Mouse (Mus musculus) kidney, adult 2 months (tissue): ENCODE data around the gene Ywhah. TPM values are rescaled to one million over a fixed set of nuclear protein-coding genes. Genes with fewer than 3 reads are reported as not detected.

Source experiments
- DNase-seq: peaks from one replicate; pipeline ENCODE4 v3.0.0; 2021
- H3K27ac ChIP-seq: fragments of 200-500 bp; 2 replicates; pipeline ENCODE4 v1.5.1; 2012; ENCODE audit warnings: low read depth, low read length, control low read depth, inconsistent platforms; ENCODE audit not compliant: insufficient read depth
- H3K27me3 ChIP-seq: fragments of 200-500 bp; replicated peaks from 2 replicates; pipeline ENCODE4 v1.6.1; 2012; ENCODE audit warnings: mild to moderate bottlenecking, moderate library complexity, low read length, inconsistent platforms; ENCODE audit not compliant: control insufficient read depth, insufficient read depth
- H3K36me3 ChIP-seq: fragments of 200-500 bp; 2 replicates; pipeline ENCODE4 v1.6.1; 2012; ENCODE audit warnings: mild to moderate bottlenecking, moderate library complexity, low read length, inconsistent platforms; ENCODE audit not compliant: control insufficient read depth, insufficient read depth
- H3K4me1 ChIP-seq: fragments of 200-500 bp; 2 replicates; pipeline ENCODE4 v1.6.1; 2011; ENCODE audit warnings: low read length; ENCODE audit not compliant: control insufficient read depth, insufficient read depth
- H3K4me3 ChIP-seq: fragments of 200-500 bp; 2 replicates; pipeline ENCODE4 v1.5.1; 2011; ENCODE audit warnings: mild to moderate bottlenecking, low read depth, low read length, control low read depth; ENCODE audit not compliant: insufficient read depth
- CTCF ChIP-seq: fragments of 200-500 bp; conservative IDR thresholded peaks from 2 replicates; pipeline ENCODE4 v1.5.1; 2011; ENCODE audit warnings: low read depth, mild to moderate bottlenecking, control low read depth, low read length, moderate library complexity, mixed read lengths; ENCODE audit not compliant: insufficient read depth, insufficient read length
- POLR2A ChIP-seq: fragments of 200-500 bp; IDR thresholded peaks from one replicate; pipeline ENCODE4 v1.6.1; 2011; ENCODE audit warnings: low read depth, low read length, control low read depth
- WGBS: fragments of 180-500 bp; shearing (Covaris S2); methylation state at CpG from one replicate; pipeline ENCODE4 v1.1.7; 2018; 5-methylcytosine and 5-hydroxymethylcytosine counted together
- polyA plus RNA-seq: library from polyadenylated mRNA; depleted of rRNA; stranded (reverse); fragments of >200 nt; gene quantifications from 2 replicates; pipeline ENCODE4 v1.2.3, GENCODE M21; 2012; rRNA removed

The Ywhah gene
- 71.8 and 90.6 TPM in 2 replicates for polyA plus RNA-seq

GRCm38 (mm10) chr5:33018561-33019425 is at the start of gene Ywhah:
Gene Ywhah, plus strand, starts transcription at chr5:33018816.
- H3K36me3 ChIP-seq, result no peaks in the 10 kb centered on the region; the same call in 1 of the 2 replicates
- DNase-seq, result peak; percentile 98
- TF ChIP-seq CTCF (0 out of 2 replicates have a peak, but pooled peaks have one; percentile 11), POLR2A (peak; percentile 31)
- WGBS, result under 1% methylated on average over 114 of the region's 121 CpGs
- H3K4me3 ChIP-seq, result peak within 1 kb of the TSS; percentile 67
- peak within 1 kb of the TSS; percentile 88 for H3K27ac ChIP-seq
- H3K4me1 ChIP-seq, result peaks cover 9% of the 10 kb centered on the region; the same call in 1 of the 2 replicates
- no peaks in the 10 kb centered on the region for H3K27me3 ChIP-seq

GRCm38 (mm10) chr5:32976541-32976940 is 42.1 kb upstream of the Ywhah start:
- WGBS, result 83% methylated on average over 4 of the region's 4 CpGs
- no peak overlapping the region for H3K4me3 ChIP-seq
- no peaks in the 10 kb centered on the region for H3K27me3 ChIP-seq
- no peaks in the 10 kb centered on the region; the same call in none of the 2 replicates for H3K36me3 ChIP-seq
- no peaks in the 10 kb centered on the region for H3K4me1 ChIP-seq
- DNase-seq, result peak; percentile 7
- no peak overlapping the region for H3K27ac ChIP-seq
- no peak for TF ChIP-seq CTCF
- TF ChIP-seq POLR2A, result no peak

- H3K4me3 ChIP-seq, result no peak overlapping the region
- DNase-seq, result no peak
- no peak overlapping the region for H3K27ac ChIP-seq
- TF ChIP-seq POLR2A, result no peak
- TF ChIP-seq CTCF, result no peak
- no peaks in the 10 kb centered on the region for H3K4me1 ChIP-seq
- no peaks in the 10 kb centered on the region; the same call in none of the 2 replicates for H3K36me3 ChIP-seq
- no peaks in the 10 kb centered on the region for H3K27me3 ChIP-seq
Measured at GRCm38 (mm10) chr5:32977179-32977578, 41.4 kb upstream of the Ywhah start.

- no peak overlapping the region for H3K4me3 ChIP-seq
- H3K4me1 ChIP-seq, result no peaks in the 10 kb centered on the region
- no peaks in the 10 kb centered on the region for H3K27me3 ChIP-seq
- no peak overlapping the region for H3K27ac ChIP-seq
- H3K36me3 ChIP-seq, result peaks cover 2% of the 10 kb centered on the region
- TF ChIP-seq CTCF, result no peak
- no peak for TF ChIP-seq POLR2A
- DNase-seq, result no peak
- 82% methylated on average over 1 of the region's 1 CpGs for WGBS
Measured at GRCm38 (mm10) chr5:32985379-32985778, 33.2 kb upstream of the Ywhah start.

- no peaks in the 10 kb centered on the region for H3K4me1 ChIP-seq
- 96% methylated on average over 1 of the region's 1 CpGs for WGBS
- DNase-seq, result no peak
- TF ChIP-seq POLR2A (no peak), CTCF (no peak)
- H3K27me3 ChIP-seq, result no peaks in the 10 kb centered on the region
- H3K4me3 ChIP-seq, result no peak overlapping the region
- H3K27ac ChIP-seq, result no peak overlapping the region
- peaks cover 2% of the 10 kb centered on the region for H3K36me3 ChIP-seq
Measured at GRCm38 (mm10) chr5:32987873-32988272, 30.7 kb upstream of the Ywhah start.

GRCm38 (mm10) chr5:32989959-32990640 is 28.5 kb upstream of the Ywhah start:
- DNase-seq, result no peak
- Histone ChIP-seq H3K4me1 (no peaks in the 10 kb centered on the region), H3K36me3 (no peaks in the 10 kb centered on the region; the same call in 1 of the 2 replicates), H3K4me3 (no peak overlapping the region), H3K27me3 (no peaks in the 10 kb centered on the region), H3K27ac (no peak overlapping the region)
- TF ChIP-seq CTCF (no peak), POLR2A (no peak)
- 77% methylated on average over 13 of the region's 13 CpGs for WGBS

- no peaks in the 10 kb centered on the region for H3K27me3 ChIP-seq
- TF ChIP-seq CTCF (peak; percentile 30; the same call in 1 of the 2 replicates), POLR2A (no peak)
- no peak overlapping the region for H3K27ac ChIP-seq
- 55% methylated on average over 8 of the region's 8 CpGs for WGBS
- H3K36me3 ChIP-seq, result no peaks in the 10 kb centered on the region; the same call in 1 of the 2 replicates
- no peaks in the 10 kb centered on the region for H3K4me1 ChIP-seq
- no peak overlapping the region for H3K4me3 ChIP-seq
- no peak for DNase-seq
Measured at GRCm38 (mm10) chr5:32991152-32991551, 27.5 kb upstream of the Ywhah start.
